24 mouse cellular contexts compared by ENCODE assay signal in the genomic region with DNA sequence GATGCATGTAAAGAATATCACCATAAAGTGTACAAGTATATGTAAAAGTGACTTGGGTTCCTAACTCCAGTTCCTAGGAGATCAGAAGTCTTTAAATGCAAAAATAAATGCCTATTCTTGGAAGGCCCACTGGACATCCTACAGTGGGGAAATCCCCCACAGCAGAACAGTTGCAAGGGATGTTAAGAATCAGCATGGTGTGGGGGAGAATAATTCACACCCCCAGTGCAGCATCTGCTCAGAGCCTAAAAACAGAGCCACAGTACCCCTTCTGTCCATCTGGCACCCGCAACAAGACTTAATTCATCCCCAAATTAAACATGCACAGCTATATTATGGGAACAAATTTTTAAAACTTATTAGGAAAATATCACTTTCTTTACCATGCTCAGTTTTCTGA. TPM values are rescaled to one million over a fixed set of nuclear protein-coding genes. Genes with fewer than 3 reads are reported as not detected.
DNase-seq lines count a peak whose midpoint lies in the region; ATAC-seq lines count a peak whose summit lies in the region.
"Had no signal": no experiment of that assay in that cellular context is flagged by ENCODE, and none has a peak within 500 bp of the region (broad histone marks: within the 10 kb centered on the region; RNA-seq: fewer than 3 reads in every experiment).

No protein-coding gene starts in this region.

- H3K9ac ChIP-seq in forebrain, embryonic 13.5 days, result no peak overlapping the region
- no peak overlapping the region for H3K9ac ChIP-seq in forebrain, embryonic 11.5 days (ENCODE audit: low read length)
- no peak overlapping the region for H3K9ac ChIP-seq in hindbrain, embryonic 14.5 days
- H3K9ac ChIP-seq: embryonic facial prominence, embryonic 12.5 days; liver, embryonic 13.5 days; midbrain, embryonic 15.5 days had no signal

- H3K36me3 ChIP-seq in forebrain, embryonic 13.5 days (ENCODE audit: poor library complexity, severe bottlenecking), result no peaks in the 10 kb centered on the region
- H3K36me3 ChIP-seq in forebrain, embryonic 11.5 days (ENCODE audit: control insufficient read depth, insufficient read depth, low read length), result no peaks in the 10 kb centered on the region
- H3K36me3 ChIP-seq in hindbrain, embryonic 14.5 days (replicated peaks; ENCODE audit: control insufficient read depth, insufficient read depth), result no peaks in the 10 kb centered on the region
- H3K36me3 ChIP-seq: embryonic facial prominence, embryonic 12.5 days; liver, embryonic 13.5 days; midbrain, embryonic 15.5 days had no signal

- ATAC-seq in forebrain, embryonic 13.5 days, result peak; percentile 70
- ATAC-seq in forebrain, embryonic 11.5 days (replicated peaks; ENCODE audit: low FRiP score), result no peak
- ATAC-seq in inflammation-experienced regulatory T-cells, adult 6 months, result no peak
- no peak for ATAC-seq in hindbrain, embryonic 14.5 days (ENCODE audit: low FRiP score)
- ATAC-seq: activated CD4-positive, CD25-positive, alpha-beta regulatory T cell, adult 4 months; midbrain, embryonic 15.5 days had no signal

- no peak overlapping the region for H3K4me2 ChIP-seq in forebrain, embryonic 13.5 days
- H3K4me2 ChIP-seq in forebrain, embryonic 11.5 days (ENCODE audit: low read depth, low read length, severe bottlenecking), result no peak overlapping the region
- no peak overlapping the region for H3K4me2 ChIP-seq in hindbrain, embryonic 14.5 days (replicated peaks)
- H3K4me2 ChIP-seq: embryonic facial prominence, embryonic 12.5 days; heart, embryonic 11.5 days; liver, embryonic 13.5 days; midbrain, embryonic 15.5 days had no signal

- no peaks in the 10 kb centered on the region for H3K9me3 ChIP-seq in forebrain, embryonic 13.5 days (replicated peaks)
- no peaks in the 10 kb centered on the region for H3K9me3 ChIP-seq in forebrain, embryonic 11.5 days (ENCODE audit: control insufficient read depth, low read length)
- no peaks in the 10 kb centered on the region for H3K9me3 ChIP-seq in hindbrain, embryonic 14.5 days (ENCODE audit: control insufficient read depth, low read length)
- H3K9me3 ChIP-seq: embryonic facial prominence, embryonic 12.5 days; liver, embryonic 13.5 days; midbrain, embryonic 15.5 days had no signal

- no peak for DNase-seq in forebrain, embryonic 11.5 days (ENCODE audit: low spot score)
- DNase-seq in layer of hippocampus, adult 11-12 months (ENCODE audit: low spot score), result peak; percentile 47
- peak; percentile 39 to 65 for DNase-seq in left cerebral cortex, adult 18-20 months (ENCODE audit: low spot score in 2 of 2)
- peak; percentile 25 to 52 for DNase-seq in right cerebral cortex, postnatal 10 days (ENCODE audit: low spot score in 2 of 2)
- no peak for DNase-seq in testis, postnatal 14 days (ENCODE audit: low spot score)
- DNase-seq in hindbrain, embryonic 14.5 days (ENCODE audit: low spot score), result no peak
- DNase-seq: cerebellum, postnatal 25 days; gastrocnemius, postnatal 36 days; heart, postnatal 36 days; liver, embryonic 13.5 days had no signal

- no peak overlapping the region for H3K27ac ChIP-seq in forebrain, embryonic 13.5 days
- no peak overlapping the region for H3K27ac ChIP-seq in forebrain, embryonic 11.5 days (ENCODE audit: low read depth, low read length)
- no peak overlapping the region for H3K27ac ChIP-seq in hindbrain, embryonic 14.5 days
- H3K27ac ChIP-seq: embryonic facial prominence, embryonic 12.5 days; liver, embryonic 13.5 days; midbrain, embryonic 15.5 days; stomach, postnatal 0 days had no signal

- H3K27me3 ChIP-seq in forebrain, embryonic 13.5 days, result no peaks in the 10 kb centered on the region
- H3K27me3 ChIP-seq in forebrain, embryonic 11.5 days (ENCODE audit: control insufficient read depth, insufficient read depth, low read length), result no peaks in the 10 kb centered on the region
- no peaks in the 10 kb centered on the region for H3K27me3 ChIP-seq in hindbrain, embryonic 14.5 days (ENCODE audit: control insufficient read depth, insufficient read depth, low read length)
- H3K27me3 ChIP-seq: embryonic facial prominence, embryonic 12.5 days; liver, embryonic 13.5 days; midbrain, embryonic 15.5 days had no signal

- no peaks in the 10 kb centered on the region for H3K4me1 ChIP-seq in forebrain, embryonic 13.5 days
- no peaks in the 10 kb centered on the region for H3K4me1 ChIP-seq in forebrain, embryonic 11.5 days (replicated peaks; ENCODE audit: control insufficient read depth, insufficient read depth, low read length)
- H3K4me1 ChIP-seq in hindbrain, embryonic 14.5 days (replicated peaks; ENCODE audit: control insufficient read depth, insufficient read depth, low read length), result no peaks in the 10 kb centered on the region
- H3K4me1 ChIP-seq: embryonic facial prominence, embryonic 12.5 days; liver, embryonic 13.5 days; midbrain, embryonic 15.5 days had no signal

- H3K4me3 ChIP-seq in forebrain, embryonic 13.5 days, result no peak overlapping the region
- no peak overlapping the region for H3K4me3 ChIP-seq in forebrain, embryonic 11.5 days (ENCODE audit: low read depth, low read length)
- H3K4me3 ChIP-seq in hindbrain, embryonic 14.5 days (replicated peaks; ENCODE audit: low read length), result no peak overlapping the region
- H3K4me3 ChIP-seq: embryonic facial prominence, embryonic 12.5 days; liver, embryonic 13.5 days; midbrain, embryonic 15.5 days had no signal

- WGBS in forebrain, embryonic 13.5 days, result 69% methylated on average over 1 of the region's 1 CpGs
- 87% methylated on average over 1 of the region's 1 CpGs for WGBS in forebrain, embryonic 11.5 days
- WGBS in hindbrain, embryonic 14.5 days, result 78% methylated on average over 1 of the region's 1 CpGs

RNA-seq across cellular contexts. Expression of a gene that starts 39.3 kb away (rescaled TPM):
- not detected in 2 replicates for polyA plus RNA-seq in forebrain, embryonic 13.5 days (2015; fragmentation: Nextera tagmentation; extraction: Ambion mirVana)
- polyA plus RNA-seq in forebrain, embryonic 11.5 days (2014; fragmentation: Nextera tagmentation; extraction: Ambion mirVana), result not detected in 2 replicates
- total RNA-seq in left cerebral cortex, adult 18-20 months (2021), result not detected
- polyA plus RNA-seq in inflammation-experienced regulatory T-cells, adult 6 months (2017; shearing (Covaris generic)), result not detected
- polyA plus RNA-seq in hindbrain, embryonic 14.5 days (2014; fragmentation: Nextera tagmentation; extraction: Ambion mirVana), result not detected in 2 replicates
- total RNA-seq: adrenal gland, postnatal 4 days; gastrocnemius, postnatal 36 days; heart, postnatal 36 days; megakaryocyte progenitor cell, adult 5-6 weeks had no signal
- polyA plus RNA-seq: activated CD4-positive, CD25-positive, alpha-beta regulatory T cell, adult 4 months; embryonic facial prominence, embryonic 12.5 days; heart, embryonic 11.5 days; kidney, embryonic 16.5 days; limb, embryonic 11.5 days; liver, embryonic 13.5 days; lung, embryonic 16.5 days; midbrain, embryonic 15.5 days; spleen, adult 2 months; stomach, postnatal 0 days; urinary bladder, adult 2 months had no signal

Comparison
In these comparisons a context has a peak if more than half of its experiments do, and no peak if none do; other contexts are left out.
1. DNase-seq: peak in layer of hippocampus, adult 11-12 months (single experiment), left cerebral cortex, adult 18-20 months (2 of 2) and right cerebral cortex, postnatal 10 days (2 of 2); none in forebrain, embryonic 11.5 days (single experiment), testis, postnatal 14 days (single experiment) and hindbrain, embryonic 14.5 days (single experiment).